Mouse (Mus musculus): ENCODE results near the gene Spata7. TPM values are rescaled to one million over a fixed set of nuclear protein-coding genes. Genes with fewer than 3 reads are reported as not detected.
"Not testable (repeated sequence)": the region's sequence is repeated elsewhere in the genome, so short reads cannot be mapped to it uniquely, and the experiment has no call there.

Gene Spata7
- polyA plus RNA-seq, 1 experiment from 2014 or later: 21.7 TPM

DNA sequence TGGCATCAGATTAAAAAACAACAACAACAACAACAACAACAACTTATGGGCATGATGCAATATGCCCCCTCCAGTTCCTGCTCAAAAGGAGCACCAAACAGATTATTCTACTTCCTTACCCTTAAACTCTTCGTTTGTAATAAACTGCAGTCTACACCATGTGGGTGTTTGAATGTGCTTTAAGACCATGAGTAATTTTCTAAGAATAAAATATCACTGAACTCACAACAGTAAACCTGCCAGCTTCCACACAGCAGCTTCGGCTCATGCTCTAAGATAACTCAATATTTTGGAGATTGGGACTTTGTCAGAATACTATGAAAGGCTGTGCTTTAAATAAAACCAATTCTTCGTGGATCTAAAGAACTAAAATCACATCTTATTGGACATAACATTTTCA lies 17.6 kb upstream of the Spata7 start:
- ATAC-seq (replicated peaks; ENCODE audit: insufficient number of reproducible peaks, low FRiP score, low TSS enrichment, low read depth): no peak

DNA sequence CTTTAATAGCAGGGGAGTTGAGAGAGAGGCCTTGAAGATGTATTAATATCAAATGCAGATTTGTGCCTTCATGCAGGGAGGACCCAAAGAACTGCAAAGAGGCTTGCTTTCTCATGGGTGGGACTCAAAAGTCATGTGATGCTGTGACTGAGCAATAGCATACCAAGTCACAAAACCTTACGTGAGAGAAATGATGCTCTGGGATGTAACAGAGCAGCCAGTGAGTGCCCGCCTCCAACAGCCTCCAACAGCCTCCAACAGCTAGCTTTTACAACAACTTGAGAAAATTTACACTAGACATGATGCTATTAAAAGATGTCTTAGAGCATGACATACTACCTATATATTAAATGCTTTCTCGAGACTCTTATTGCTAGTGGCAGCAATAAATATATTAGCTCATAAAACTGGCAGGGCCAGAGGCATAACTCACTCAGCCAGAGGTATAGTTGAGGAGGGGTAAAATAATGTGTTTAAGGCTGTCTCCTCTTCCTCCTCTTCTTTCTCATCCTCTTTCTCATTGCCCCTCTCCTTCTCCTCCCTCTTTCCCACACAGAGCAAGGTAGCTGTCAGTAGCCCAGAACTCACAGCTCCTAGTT lies 12.9 kb upstream of the Spata7 start:
- no peak for DNase-seq (ENCODE audit: low spot score)
- no peak overlapping the region for H3K9ac ChIP-seq (replicated peaks; ENCODE audit: low read length)
- no peaks in the 10 kb centered on the region for H3K4me1 ChIP-seq (ENCODE audit: control insufficient read depth, insufficient read depth, low read length)
- H3K27ac ChIP-seq (replicated peaks; ENCODE audit: low read depth, low read length): no peak overlapping the region
- no peak overlapping the region for H3K4me2 ChIP-seq (ENCODE audit: low read depth, low read length)
- H3K4me3 ChIP-seq (ENCODE audit: low read depth, low read length): no peak overlapping the region
- H3K27me3 ChIP-seq (ENCODE audit: control insufficient read depth, insufficient read depth, low read length): no peaks in the 10 kb centered on the region
- no peak for ATAC-seq (replicated peaks; ENCODE audit: insufficient number of reproducible peaks, low FRiP score, low TSS enrichment, low read depth)
- H3K9me3 ChIP-seq (replicated peaks; ENCODE audit: control insufficient read depth, low read length): no peaks in the 10 kb centered on the region
- 77% methylated on average over 3 of the region's 3 CpGs for whole genome bisulfite sequencing
- no peaks in the 10 kb centered on the region for H3K36me3 ChIP-seq (replicated peaks; ENCODE audit: control insufficient read depth, insufficient read depth, low read depth, low read length)

More for the DNA sequence above, 17.6 kb upstream of the Spata7 start:
- DNase-seq (ENCODE audit: low spot score): no peak
- no peak overlapping the region for H3K27ac ChIP-seq (replicated peaks; ENCODE audit: low read depth, low read length)
- no peaks in the 10 kb centered on the region for H3K36me3 ChIP-seq (replicated peaks; ENCODE audit: control insufficient read depth, insufficient read depth, low read depth, low read length)
- no peaks in the 10 kb centered on the region for H3K9me3 ChIP-seq (replicated peaks; ENCODE audit: control insufficient read depth, low read length)
- WGBS: 70% methylated on average over 3 of the region's 3 CpGs
- no peaks in the 10 kb centered on the region for H3K4me1 ChIP-seq (ENCODE audit: control insufficient read depth, insufficient read depth, low read length)
- no peak overlapping the region for H3K9ac ChIP-seq (replicated peaks; ENCODE audit: low read length)
- no peak overlapping the region for H3K4me3 ChIP-seq (ENCODE audit: low read depth, low read length)
- H3K27me3 ChIP-seq (ENCODE audit: control insufficient read depth, insufficient read depth, low read length): no peaks in the 10 kb centered on the region
- no peak overlapping the region for H3K4me2 ChIP-seq (ENCODE audit: low read depth, low read length)

DNA sequence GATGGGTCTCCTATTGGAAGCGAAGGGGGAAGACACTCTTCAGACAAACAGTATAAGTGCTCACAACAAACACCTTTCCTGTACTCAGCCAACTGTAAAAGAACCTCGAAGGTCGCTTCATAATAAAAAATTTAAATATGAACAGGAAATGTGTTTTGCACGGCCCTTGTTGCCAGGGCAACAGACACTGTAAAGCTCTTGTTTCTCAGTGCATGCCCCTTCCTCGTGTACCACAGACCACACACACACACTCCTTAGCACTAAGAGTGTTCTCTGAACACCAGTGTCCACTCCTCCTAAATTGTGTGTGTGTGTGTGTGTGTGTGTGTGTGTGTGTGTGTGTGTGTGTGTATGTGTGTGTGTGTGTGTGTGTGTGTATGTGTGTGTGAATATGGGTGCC lies 12.2 kb upstream of the Spata7 start:
- H3K27me3 ChIP-seq (ENCODE audit: control insufficient read depth, insufficient read depth, low read length): no peaks in the 10 kb centered on the region
- no peaks in the 10 kb centered on the region for H3K4me1 ChIP-seq (ENCODE audit: control insufficient read depth, insufficient read depth, low read length)
- H3K9ac ChIP-seq (replicated peaks; ENCODE audit: low read length): no peak overlapping the region
- no peaks in the 10 kb centered on the region for H3K9me3 ChIP-seq (replicated peaks; ENCODE audit: control insufficient read depth, low read length)
- DNase-seq (ENCODE audit: low spot score): no peak
- H3K4me2 ChIP-seq (ENCODE audit: low read depth, low read length): no peak overlapping the region
- no peak overlapping the region for H3K4me3 ChIP-seq (ENCODE audit: low read depth, low read length)
- WGBS: 66% methylated on average over 5 of the region's 5 CpGs
- ATAC-seq (replicated peaks; ENCODE audit: insufficient number of reproducible peaks, low FRiP score, low TSS enrichment, low read depth): no peak
- H3K36me3 ChIP-seq (replicated peaks; ENCODE audit: control insufficient read depth, insufficient read depth, low read depth, low read length): no peaks in the 10 kb centered on the region
- H3K27ac ChIP-seq (replicated peaks; ENCODE audit: low read depth, low read length): no peak overlapping the region

DNA sequence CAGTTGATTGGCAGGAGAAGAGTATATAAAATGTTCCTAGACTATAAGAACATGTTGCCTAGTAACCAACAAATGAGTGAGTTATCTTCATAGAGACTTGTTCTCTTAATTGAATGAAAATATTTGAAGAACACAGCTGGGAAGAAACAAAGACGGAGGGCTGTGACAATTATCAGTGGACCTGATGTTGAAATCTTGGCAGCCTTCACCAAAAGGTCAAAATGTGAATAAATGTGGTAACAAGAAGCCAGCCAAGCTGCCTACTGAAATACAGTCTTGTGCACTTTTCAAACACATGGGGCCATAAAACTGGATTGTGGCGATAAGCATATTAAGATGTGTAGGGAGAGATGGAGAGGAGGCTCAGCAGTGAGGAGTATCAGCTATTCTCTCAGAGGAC lies 8.5 kb upstream of the Spata7 start:
- WGBS: 77% methylated on average over 2 of the region's 2 CpGs

DNA sequence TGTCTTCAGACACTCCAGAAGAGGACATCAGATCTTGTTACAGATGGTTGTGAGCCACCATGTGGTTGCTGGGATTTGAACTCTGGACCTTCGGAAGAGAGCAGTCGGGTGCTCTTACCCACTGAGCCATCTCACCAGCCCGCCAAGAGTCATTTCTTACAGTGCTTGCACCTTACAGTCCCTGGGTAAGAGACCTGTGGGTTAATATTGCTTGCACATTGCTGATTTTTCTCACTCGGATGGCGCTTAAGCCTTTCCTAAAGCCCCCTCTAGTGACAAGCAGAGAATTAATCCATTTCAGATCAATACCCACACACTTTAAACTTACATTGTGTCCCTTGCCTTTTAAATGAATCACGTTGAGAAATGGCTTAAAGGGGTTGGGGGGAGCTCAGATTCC lies 7.0 kb upstream of the Spata7 start:
- not testable (repeated sequence) for H3K9ac ChIP-seq (replicated peaks; ENCODE audit: low read length); DNase-seq (ENCODE audit: low spot score); H3K36me3 ChIP-seq (replicated peaks; ENCODE audit: control insufficient read depth, insufficient read depth, low read depth, low read length); ATAC-seq (replicated peaks; ENCODE audit: insufficient number of reproducible peaks, low FRiP score, low TSS enrichment, low read depth); H3K4me2 ChIP-seq (ENCODE audit: low read depth, low read length); H3K4me3 ChIP-seq (ENCODE audit: low read depth, low read length); H3K9me3 ChIP-seq (replicated peaks; ENCODE audit: control insufficient read depth, low read length); H3K27me3 ChIP-seq (ENCODE audit: control insufficient read depth, insufficient read depth, low read length); H3K4me1 ChIP-seq (ENCODE audit: control insufficient read depth, insufficient read depth, low read length); H3K27ac ChIP-seq (replicated peaks; ENCODE audit: low read depth, low read length)
- WGBS: 39% methylated on average over 6 of the region's 6 CpGs

More for the DNA sequence above, 8.5 kb upstream of the Spata7 start:
- Histone ChIP-seq H3K27ac (replicated peaks; ENCODE audit: low read depth, low read length) (no peak overlapping the region), H3K9me3 (replicated peaks; ENCODE audit: control insufficient read depth, low read length) (no peaks in the 10 kb centered on the region), H3K9ac (replicated peaks; ENCODE audit: low read length) (no peak overlapping the region), H3K27me3 (ENCODE audit: control insufficient read depth, insufficient read depth, low read length) (no peaks in the 10 kb centered on the region), H3K4me2 (ENCODE audit: low read depth, low read length) (no peak overlapping the region), H3K36me3 (replicated peaks; ENCODE audit: control insufficient read depth, insufficient read depth, low read depth, low read length) (no peaks in the 10 kb centered on the region), H3K4me3 (ENCODE audit: low read depth, low read length) (no peak overlapping the region), H3K4me1 (ENCODE audit: control insufficient read depth, insufficient read depth, low read length) (no peaks in the 10 kb centered on the region)
- DNase-seq (ENCODE audit: low spot score): no peak
- no peak for ATAC-seq (replicated peaks; ENCODE audit: insufficient number of reproducible peaks, low FRiP score, low TSS enrichment, low read depth)

DNA sequence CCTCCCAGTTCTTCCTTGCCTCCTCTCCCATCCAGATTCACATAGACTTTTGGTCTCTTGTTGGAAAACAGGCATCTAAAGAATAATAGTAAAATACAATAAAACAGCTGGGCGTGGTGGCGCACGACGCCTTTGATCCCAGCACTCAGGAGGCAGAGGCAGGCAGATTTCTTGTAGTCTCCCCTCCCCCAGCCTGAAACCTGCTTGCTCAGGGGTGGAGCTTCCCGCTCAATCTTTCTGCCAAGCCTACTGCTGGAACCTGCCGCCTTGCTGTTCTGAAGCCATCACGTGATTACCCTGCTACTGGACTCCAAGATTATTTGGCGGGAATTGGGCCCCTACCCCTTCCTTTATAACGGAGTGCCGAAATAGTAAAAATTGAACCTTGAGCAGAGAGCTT lies 4.7 kb upstream of the Spata7 start:
- H3K9ac ChIP-seq (replicated peaks; ENCODE audit: low read length); DNase-seq (ENCODE audit: low spot score); ATAC-seq (replicated peaks; ENCODE audit: insufficient number of reproducible peaks, low FRiP score, low TSS enrichment, low read depth): not testable (repeated sequence)

DNA sequence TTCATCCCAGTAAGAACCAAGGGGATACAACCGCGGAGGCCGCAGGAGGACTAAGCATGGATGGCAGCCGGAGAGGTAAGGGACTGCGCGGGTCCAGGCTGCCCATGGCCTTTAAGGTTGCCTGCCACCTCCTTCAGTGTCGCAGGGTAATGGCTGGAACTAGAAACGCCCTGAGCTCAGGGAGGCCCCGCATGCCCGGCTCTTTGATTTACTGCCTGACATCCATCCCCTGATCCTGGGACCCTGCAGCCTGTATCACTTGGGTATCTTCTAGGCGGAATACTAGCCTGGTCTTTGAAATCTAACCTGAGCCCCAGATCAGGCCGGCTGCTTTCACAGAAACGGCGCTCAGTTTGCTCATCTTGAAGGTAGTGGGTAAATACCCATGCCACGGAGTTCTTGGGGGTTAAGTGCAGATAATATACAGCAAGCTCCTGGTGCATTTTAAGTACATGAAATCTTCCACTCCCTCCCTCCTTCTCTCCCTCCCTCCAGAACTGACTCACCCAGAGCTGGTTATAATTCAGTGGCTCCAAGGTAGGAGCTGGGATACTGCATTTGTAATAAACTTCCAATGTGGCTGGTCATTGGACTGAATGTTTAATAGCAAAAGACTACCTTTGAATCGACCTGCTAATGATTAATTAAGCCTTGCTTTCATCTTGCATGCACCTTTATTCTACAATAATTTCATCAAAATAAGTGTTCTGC lies 458 bp downstream of the Spata7 start:
- H3K27me3 ChIP-seq (ENCODE audit: control insufficient read depth, insufficient read depth, low read length): no peaks in the 10 kb centered on the region
- H3K9ac ChIP-seq (replicated peaks; ENCODE audit: low read length): peak overlapping the region; percentile 62
- WGBS: 3% methylated on average over 16 of the region's 16 CpGs
- H3K4me1 ChIP-seq (ENCODE audit: control insufficient read depth, insufficient read depth, low read length): no peaks in the 10 kb centered on the region; the same call in 1 of the 2 replicates
- H3K4me2 ChIP-seq (ENCODE audit: low read depth, low read length): peak overlapping the region; percentile 64
- peak; percentile 90 for ATAC-seq (replicated peaks; ENCODE audit: insufficient number of reproducible peaks, low FRiP score, low TSS enrichment, low read depth)
- no peaks in the 10 kb centered on the region for H3K36me3 ChIP-seq (replicated peaks; ENCODE audit: control insufficient read depth, insufficient read depth, low read depth, low read length)
- no peak for DNase-seq (ENCODE audit: low spot score)
- no peaks in the 10 kb centered on the region for H3K9me3 ChIP-seq (replicated peaks; ENCODE audit: control insufficient read depth, low read length)
- H3K4me3 ChIP-seq (ENCODE audit: low read depth, low read length): peak overlapping the region; percentile 56
- no peak overlapping the region for H3K27ac ChIP-seq (replicated peaks; ENCODE audit: low read depth, low read length)

More for the DNA sequence above, 4.7 kb upstream of the Spata7 start:
- WGBS: 92% methylated on average over 10 of the region's 10 CpGs
- H3K4me2 ChIP-seq (ENCODE audit: low read depth, low read length); H3K27ac ChIP-seq (replicated peaks; ENCODE audit: low read depth, low read length); H3K4me1 ChIP-seq (ENCODE audit: control insufficient read depth, insufficient read depth, low read length); H3K36me3 ChIP-seq (replicated peaks; ENCODE audit: control insufficient read depth, insufficient read depth, low read depth, low read length); H3K27me3 ChIP-seq (ENCODE audit: control insufficient read depth, insufficient read depth, low read length); H3K9me3 ChIP-seq (replicated peaks; ENCODE audit: control insufficient read depth, low read length); H3K4me3 ChIP-seq (ENCODE audit: low read depth, low read length): not testable (repeated sequence)

DNA sequence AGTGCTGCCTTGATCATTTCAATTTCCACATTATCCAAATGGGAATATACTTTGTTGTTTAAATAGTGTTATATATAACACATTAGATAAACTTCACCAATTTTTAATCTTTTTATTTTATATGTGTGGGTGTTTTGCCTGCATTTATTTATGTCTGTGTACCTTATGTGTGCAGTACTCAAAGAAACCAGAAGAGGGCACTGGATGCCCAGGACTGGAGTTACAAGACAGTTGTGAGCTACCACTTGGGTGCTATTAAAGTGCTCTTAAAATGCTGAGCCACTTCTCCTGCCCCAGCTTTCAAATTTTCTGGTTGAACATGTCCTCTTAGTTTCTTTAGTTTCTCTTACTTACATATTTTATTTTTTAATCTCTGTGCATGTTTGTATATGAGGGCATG lies 16.9 kb downstream of the Spata7 start:
- Histone ChIP-seq H3K9me3 (replicated peaks; ENCODE audit: control insufficient read depth, low read length) (no peaks in the 10 kb centered on the region), H3K9ac (replicated peaks; ENCODE audit: low read length) (no peak overlapping the region), H3K27me3 (ENCODE audit: control insufficient read depth, insufficient read depth, low read length) (no peaks in the 10 kb centered on the region), H3K4me2 (ENCODE audit: low read depth, low read length) (no peak overlapping the region), H3K27ac (replicated peaks; ENCODE audit: low read depth, low read length) (no peak overlapping the region), H3K4me3 (ENCODE audit: low read depth, low read length) (no peak overlapping the region), H3K4me1 (ENCODE audit: control insufficient read depth, insufficient read depth, low read length) (no peaks in the 10 kb centered on the region), H3K36me3 (replicated peaks; ENCODE audit: control insufficient read depth, insufficient read depth, low read depth, low read length) (no peaks in the 10 kb centered on the region)
- ATAC-seq (replicated peaks; ENCODE audit: insufficient number of reproducible peaks, low FRiP score, low TSS enrichment, low read depth) (no peak), DNase-seq (ENCODE audit: low spot score) (no peak)

Data from embryonic facial prominence, embryonic 11.5 days (tissue).